ENCODE assay signal across 9 mouse cellular contexts in the genomic region with DNA sequence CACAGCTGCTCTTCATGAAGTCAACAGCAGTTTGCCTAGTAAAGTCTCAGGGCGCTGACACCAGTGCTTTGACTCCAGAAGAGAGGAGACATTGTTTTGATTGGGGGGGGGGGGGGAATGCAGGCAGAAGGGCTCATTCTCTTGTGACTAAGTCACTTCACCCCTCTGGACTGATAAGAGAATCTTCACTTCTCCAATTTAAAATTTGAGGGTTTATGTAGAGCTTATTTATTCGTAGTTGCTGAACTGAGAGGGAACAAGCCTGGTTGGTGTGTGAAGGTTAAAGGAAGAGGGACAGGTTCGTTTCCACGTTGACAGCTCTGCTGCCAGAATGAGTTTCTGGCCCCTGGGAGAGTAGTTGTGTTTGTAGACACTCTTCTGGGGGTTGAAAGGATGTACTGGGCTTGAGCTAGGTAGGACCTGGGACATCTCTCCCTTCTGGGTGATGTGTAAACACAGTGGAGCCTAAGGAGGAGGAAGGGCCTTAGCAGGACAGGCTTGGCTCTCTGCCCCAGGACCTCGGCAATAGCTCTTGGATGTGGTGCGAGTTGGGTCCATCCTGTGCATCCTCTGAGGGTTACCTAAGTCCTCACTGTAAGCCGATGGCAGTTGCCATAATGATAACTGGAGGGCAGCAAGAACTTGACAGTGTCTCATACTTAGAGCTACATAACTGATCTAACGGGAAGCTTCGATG. TPM values are rescaled to one million over a fixed set of nuclear protein-coding genes. Genes with fewer than 3 reads are reported as not detected.
A peak's percentile ranks its signal among the peaks of the same experiment; 100 is the strongest.
DNase-seq lines count a peak whose midpoint lies in the region; ATAC-seq and TF ChIP-seq lines count a peak whose summit lies in the region.
"Had no signal": no experiment of that assay in that cellular context is flagged by ENCODE, and none has a peak within 500 bp of the region (broad histone marks: within the 10 kb centered on the region; RNA-seq: fewer than 3 reads in every experiment).

No protein-coding gene starts in this region.

- 64% methylated on average over 9 of the region's 9 CpGs for WGBS in kidney, embryonic 15.5 days
- WGBS in limb, embryonic 14.5 days = 83% methylated on average over 9 of the region's 9 CpGs

- peak overlapping the region; percentile 57 for H3K4me3 ChIP-seq in kidney, embryonic 15.5 days (replicated peaks)
- 0 out of 2 replicates have a peak overlapping the region, but pooled peaks have one; percentile 90 for H3K4me3 ChIP-seq in E14TG2a.4 (replicated peaks; ENCODE audit: low read length)
- peak overlapping the region; percentile 70; the same call in 1 of the 2 replicates for H3K4me3 ChIP-seq in limb, embryonic 14.5 days (replicated peaks; ENCODE audit: low read length)

- peaks cover 35% of the 10 kb centered on the region for H3K36me3 ChIP-seq in kidney, embryonic 15.5 days
- H3K36me3 ChIP-seq in E14TG2a.4 (ENCODE audit: insufficient read depth, low read length) = peaks cover 25% of the 10 kb centered on the region
- peaks cover 16% of the 10 kb centered on the region for H3K36me3 ChIP-seq in limb, embryonic 14.5 days (ENCODE audit: control insufficient read depth, insufficient read depth, low read length)

- peak overlapping the region; percentile 82 for H3K4me2 ChIP-seq in kidney, embryonic 15.5 days
- H3K4me2 ChIP-seq in limb, embryonic 14.5 days (replicated peaks; ENCODE audit: low read depth, low read length, severe bottlenecking) = peak overlapping the region; percentile 88; the same call in 1 of the 2 replicates

- no peak for DNase-seq in kidney, adult 9 months
- DNase-seq in brain, adult 2 months (ENCODE audit: low read depth, low spot score) = peak; percentile 42
- DNase-seq in limb, embryonic 14.5 days (ENCODE audit: low spot score) = no peak
- no peak for DNase-seq in spleen, postnatal 14 days (ENCODE audit: low spot score in 2 of 2)
- no peak for DNase-seq in thymus, postnatal 10 days (ENCODE audit: low spot score in 2 of 2)
- DNase-seq in layer of hippocampus, adult 18-20 months (ENCODE audit: low spot score in 2 of 2) = no peak
- DNase-seq: retina, postnatal 1 day had no signal

- H3K9me3 ChIP-seq in kidney, embryonic 15.5 days (replicated peaks) = no peaks in the 10 kb centered on the region
- no peaks in the 10 kb centered on the region for H3K9me3 ChIP-seq in E14TG2a.4 (ENCODE audit: low read length)
- no peaks in the 10 kb centered on the region for H3K9me3 ChIP-seq in limb, embryonic 14.5 days (ENCODE audit: control insufficient read depth, low read length)

- peaks cover 30% of the 10 kb centered on the region for H3K4me1 ChIP-seq in kidney, embryonic 15.5 days
- H3K4me1 ChIP-seq in E14TG2a.4 (replicated peaks; ENCODE audit: low read depth, low read length) = peaks cover 52% of the 10 kb centered on the region
- peaks cover 15% of the 10 kb centered on the region for H3K4me1 ChIP-seq in limb, embryonic 14.5 days (ENCODE audit: control insufficient read depth, insufficient read depth, low read length)

- peak overlapping the region; percentile 100 for H3K27ac ChIP-seq in kidney, embryonic 15.5 days
- H3K27ac ChIP-seq in limb, embryonic 14.5 days (replicated peaks; ENCODE audit: low read depth, low read length) = peak overlapping the region; percentile 34; the same call in 1 of the 2 replicates

- TF ChIP-seq POLR2A in limb, embryonic 14.5 days (IDR thresholded peaks at IDR 0.05; ENCODE audit: borderline replicate concordance, extremely low read depth, insufficient read depth, insufficient read length) = no peak

- H3K9ac ChIP-seq in kidney, embryonic 15.5 days = no peak overlapping the region
- H3K9ac ChIP-seq in limb, embryonic 14.5 days (ENCODE audit: low read depth, low read length, severe bottlenecking) = 0 out of 2 replicates have a peak overlapping the region, but pooled peaks have one; percentile 8

- no peak for TF ChIP-seq CTCF in E14TG2a.4 (conservative IDR thresholded peaks at IDR 0.05; ENCODE audit: low read length)

- no peak for ATAC-seq in kidney, embryonic 15.5 days (replicated peaks; ENCODE audit: low FRiP score)
- no peak for ATAC-seq in limb, embryonic 14.5 days (ENCODE audit: low FRiP score, low read depth)

- no peaks in the 10 kb centered on the region for H3K27me3 ChIP-seq in kidney, embryonic 15.5 days
- H3K27me3 ChIP-seq in E14TG2a.4 (ENCODE audit: insufficient read depth, low read length) = no peaks in the 10 kb centered on the region
- no peaks in the 10 kb centered on the region for H3K27me3 ChIP-seq in limb, embryonic 14.5 days (ENCODE audit: control insufficient read depth, insufficient read depth, low read length)

RNA-seq across cellular contexts. Expression of a gene that starts 48.7 kb away (rescaled TPM):
- 10.3 and 11.1 TPM in 2 replicates for polyA plus RNA-seq in kidney, embryonic 15.5 days (2015; fragmentation: Nextera tagmentation; extraction: Ambion mirVana)
- polyA plus RNA-seq in limb, embryonic 14.5 days (2012; rRNA removed) = 12.7 and 14.7 TPM in 2 replicates
- 14.3 and 14.4 TPM in 2 replicates for polyA plus RNA-seq in limb, embryonic 14.5 days (2014; fragmentation: Nextera tagmentation; extraction: Ambion mirVana)
- total RNA-seq in layer of hippocampus, adult 18-20 months (2021) = 100 to 1,000 TPM; 150 to 152 TPM
